Mouse (Mus musculus) layer of hippocampus, adult 18-20 months (tissue): ENCODE measurements around the gene Ufl1. TPM values are rescaled to one million over a fixed set of nuclear protein-coding genes. Genes with fewer than 3 reads are reported as not detected.
A peak's percentile ranks its signal among the peaks of the same experiment; 100 is the strongest.
"Not testable (repeated sequence)": the region's sequence is repeated elsewhere in the genome, so short reads cannot be mapped to it uniquely, and the experiment has no call there.

Experiments used
- DNase-seq, 2 experiments: peaks; one replicate each; pipeline ENCODE4 v3.0.0; 2022; ENCODE audit warnings: low spot score in 2 of 2
- long read RNA-seq: library from polyadenylated mRNA; stranded (forward); transcript quantifications from one replicate; pipeline ENCODE4 v2.0.0, GENCODE M21; 2021
- total RNA-seq, 2 experiments: library from RNA; stranded (reverse); gene quantifications; 2 replicates each; pipeline ENCODE4 v1.2.3; 2021

The Ufl1 gene
- total RNA-seq = 10 to 100 TPM; 27.1 to 32.5 TPM
- long read RNA-seq, full-length matches to known transcripts = 28 of 51 reads
- long read RNA-seq, partial matches to known transcripts = 7 of 51 reads
- long read RNA-seq, other reads (novel, unspliced or antisense) = 16 of 51 reads

- peak; percentile 96 to 98 for DNase-seq
Observed at GRCm38 (mm10) chr4:25281671-25282038, at the start of gene Ufl1. Gene Ufl1 (minus strand): TSS chr4:25281821.

DNA sequence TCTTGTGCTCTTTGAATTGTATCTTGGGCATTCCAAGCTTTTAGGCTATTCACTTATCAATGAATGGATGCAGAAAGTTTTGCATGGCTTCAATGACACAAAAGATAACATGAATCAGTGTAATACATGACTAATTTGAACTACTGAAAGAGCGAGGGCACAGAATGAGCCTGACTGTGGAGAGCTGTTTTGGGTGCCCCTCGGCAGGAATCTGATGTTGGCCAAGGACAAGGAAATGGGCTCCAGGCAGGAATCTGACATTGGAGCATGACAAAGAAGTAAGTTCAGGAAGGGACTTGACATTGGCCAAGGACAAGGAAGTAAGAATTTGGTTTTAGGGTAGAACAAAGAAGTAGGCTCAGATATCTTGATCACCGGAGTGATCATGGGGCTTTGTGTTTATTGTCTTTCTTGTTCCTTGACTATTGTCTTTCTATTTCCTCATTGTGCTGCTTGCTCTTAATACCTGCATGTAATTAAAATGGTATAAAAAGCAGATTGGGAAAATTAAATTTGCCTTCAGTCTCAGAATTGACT is 44.1 kb upstream of the Ufl1 start:
- DNase-seq = no peak

- no peak for DNase-seq
Observed at GRCm38 (mm10) chr4:25322631-25323178, 41.1 kb upstream of the Ufl1 start.

DNA sequence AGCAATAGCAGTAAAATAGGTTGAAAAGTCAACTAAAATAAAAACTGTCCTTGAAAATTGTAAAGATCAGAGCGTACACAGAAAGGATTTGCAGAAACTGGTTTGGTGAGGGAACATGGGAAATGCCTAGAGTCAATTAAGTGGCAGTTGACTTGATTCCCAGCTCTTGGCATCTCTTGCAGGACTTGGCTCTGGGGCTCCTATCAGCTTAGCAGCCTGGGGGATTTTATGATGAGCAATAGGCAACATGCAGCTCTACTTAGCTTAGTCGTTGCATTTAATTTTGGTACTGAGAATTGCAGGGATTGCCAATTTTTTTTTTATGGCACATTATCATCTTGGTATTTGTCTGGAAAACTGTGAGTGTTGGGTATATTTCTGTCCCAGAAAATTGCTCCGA is 32.1 kb upstream of the Ufl1 start:
- DNase-seq = peak in 1 of 2 experiments; percentile 17

DNA sequence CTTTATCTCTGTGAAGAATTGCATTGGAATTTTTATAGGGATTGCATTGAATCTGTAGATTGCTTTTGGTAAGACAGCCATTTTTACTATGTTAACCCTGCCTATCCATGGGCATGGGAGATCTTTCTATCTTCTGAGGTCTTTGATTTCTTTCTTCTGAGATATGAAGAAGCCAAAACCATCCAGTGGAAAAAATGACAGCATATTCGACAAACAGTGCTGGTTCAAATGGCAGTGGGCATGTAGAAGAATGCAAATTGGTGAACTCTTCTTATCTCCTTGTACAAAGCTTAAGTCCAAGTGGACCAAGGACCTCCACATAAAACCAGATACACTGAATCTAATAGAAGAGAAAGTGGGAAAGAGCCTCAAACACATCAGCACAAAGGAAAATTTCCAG is 3.4 kb upstream of the Ufl1 start:
- DNase-seq = not testable (repeated sequence)

DNA sequence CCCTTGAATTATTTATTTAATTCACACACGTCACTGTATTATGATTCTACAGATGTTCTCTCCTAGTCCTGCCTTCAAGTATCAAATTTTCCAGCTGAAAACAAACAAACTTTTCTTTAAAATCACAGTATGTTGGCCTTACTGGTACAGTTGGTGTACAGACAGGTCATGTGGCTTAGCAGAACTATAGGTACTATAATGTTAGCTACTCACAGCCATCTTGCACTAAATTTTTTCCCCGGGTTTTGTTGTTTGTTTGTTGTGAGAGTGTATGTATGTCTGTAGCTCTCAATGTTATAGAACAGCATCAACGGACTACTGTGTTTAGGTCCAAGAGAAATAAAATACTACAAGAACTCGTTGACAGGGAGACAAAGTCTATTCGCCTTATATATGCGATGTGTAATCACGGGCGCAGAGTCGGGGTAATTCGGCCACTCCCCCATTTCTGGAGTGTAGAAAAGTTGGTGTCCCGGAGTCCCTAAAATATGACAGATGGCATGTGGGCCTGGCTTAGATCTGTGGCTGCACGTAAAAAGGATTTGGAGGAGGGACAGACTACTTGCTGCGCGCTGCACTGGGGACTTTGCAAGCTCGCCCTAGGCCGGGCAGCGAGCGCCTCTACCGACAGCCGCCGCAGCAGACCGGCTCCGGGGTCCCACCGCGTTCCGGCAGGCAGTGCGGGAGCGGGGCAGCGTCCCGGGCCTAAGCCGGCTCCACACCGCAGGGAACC is 517 bp downstream of the Ufl1 start:
- DNase-seq = no peak

DNA sequence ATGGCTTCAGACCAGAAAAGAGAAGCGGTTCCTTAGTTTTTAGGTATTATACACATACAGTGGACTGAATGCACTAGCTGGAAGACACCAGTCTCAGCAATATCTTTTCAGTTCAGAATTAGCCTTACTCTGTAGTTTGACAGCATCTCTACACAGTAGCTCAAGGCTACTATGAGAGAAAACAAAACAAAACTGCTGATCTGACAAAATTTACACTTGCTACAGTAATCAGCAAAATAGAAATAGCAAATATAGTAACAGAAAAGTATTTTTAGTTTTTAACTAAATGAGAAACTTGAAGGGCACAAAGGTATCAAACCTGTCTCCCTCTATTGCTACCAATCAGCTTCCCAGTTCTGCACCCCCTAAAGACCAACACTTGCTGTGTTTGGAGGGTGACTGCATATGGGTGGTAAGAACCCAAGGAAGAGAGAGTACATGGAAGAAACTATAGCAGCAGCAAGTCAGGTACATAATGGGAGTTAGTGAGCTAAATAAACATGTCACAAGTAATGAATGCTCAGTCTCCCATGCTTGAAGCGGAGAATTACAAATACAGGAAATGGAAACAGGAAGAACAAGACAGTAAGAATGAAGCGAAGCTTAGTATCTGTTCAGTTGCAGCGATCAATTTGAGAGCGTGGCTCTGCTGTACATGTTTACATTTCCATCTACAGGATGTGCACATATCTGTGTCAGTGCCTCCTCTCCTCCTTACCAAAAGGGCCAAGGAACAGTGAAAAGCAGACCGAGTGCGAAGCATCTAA is 8.6 kb downstream of the Ufl1 start:
- DNase-seq = no peak

GRCm38 (mm10) chr4:25271926-25272325 is 9.7 kb downstream of the Ufl1 start:
- DNase-seq = no peak

GRCm38 (mm10) chr4:25267144-25267543 is 14.5 kb downstream of the Ufl1 start:
- no peak for DNase-seq

DNA sequence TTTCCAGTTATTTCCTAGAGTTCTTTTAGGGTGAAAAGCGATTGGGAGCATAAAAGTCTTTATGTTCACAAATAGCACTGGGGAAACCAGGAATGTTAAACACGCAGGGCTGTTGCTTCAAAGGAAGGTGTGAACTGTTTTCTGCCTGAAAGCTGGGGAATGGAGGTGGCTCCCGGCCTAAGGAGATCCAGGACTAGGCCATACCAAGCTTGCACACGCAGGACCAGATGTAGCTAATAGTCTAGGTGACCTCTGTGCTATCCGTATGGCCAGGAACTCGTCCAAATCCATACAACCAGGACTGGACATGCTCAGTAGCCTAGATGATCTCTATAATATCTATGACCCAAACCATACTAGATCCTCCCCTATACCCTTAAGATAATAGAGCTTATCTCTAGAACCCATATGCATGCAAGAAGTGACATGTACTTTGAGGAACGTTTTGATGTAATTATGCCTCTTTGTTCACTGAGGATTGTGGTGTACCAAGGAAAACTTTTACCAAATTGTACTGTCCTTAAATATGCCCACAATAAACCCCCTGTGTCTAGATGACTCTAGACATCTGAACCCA is 23.7 kb downstream of the Ufl1 start:
- no peak for DNase-seq

- no peak for DNase-seq
Observed at GRCm38 (mm10) chr4:25242776-25243175, 38.8 kb downstream of the Ufl1 start, which contains the start of gene Fhl5. Gene Fhl5 (minus strand): TSS chr4:25242876.

DNA sequence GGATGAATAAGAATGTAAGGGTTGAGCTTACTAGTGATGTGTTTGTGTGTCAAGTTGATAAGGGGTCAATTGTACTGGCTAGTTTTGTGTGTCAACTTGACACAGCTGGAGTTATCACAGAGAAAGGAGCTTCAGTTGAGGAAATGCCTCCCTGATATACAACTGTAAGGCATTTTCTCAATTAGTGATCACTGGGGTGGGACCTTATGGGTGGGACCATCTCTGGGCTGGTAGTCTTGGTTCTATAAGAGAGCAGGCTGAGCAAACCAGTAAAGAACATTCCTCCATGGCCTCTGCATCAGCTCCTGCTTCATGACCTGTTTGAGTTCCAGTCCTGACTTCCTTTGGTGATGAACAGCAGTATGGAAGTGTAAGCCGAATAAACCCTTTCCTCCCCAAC is 46.0 kb downstream of the Ufl1 start:
- not testable (repeated sequence) for DNase-seq

DNA sequence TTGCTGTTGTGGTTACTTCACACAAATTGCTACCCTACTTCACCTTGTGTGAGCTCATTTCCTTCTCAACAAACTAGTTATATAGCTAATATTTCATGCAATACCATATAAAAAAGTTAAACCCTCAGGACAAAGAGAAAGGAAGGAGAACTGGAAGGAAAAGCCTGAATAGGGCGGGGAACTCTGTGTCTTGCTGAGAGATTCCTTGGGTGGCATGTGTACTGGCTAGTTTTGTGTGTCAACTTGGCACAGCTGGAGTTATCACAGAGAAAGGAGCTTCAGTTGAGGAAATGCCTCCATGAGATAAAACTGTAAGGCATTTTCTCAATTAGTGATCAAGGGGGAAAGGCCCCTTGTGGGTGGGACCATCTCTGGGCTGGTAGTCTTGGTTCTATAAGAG is 47.9 kb downstream of the Ufl1 start:
- DNase-seq = not testable (repeated sequence)

DNA sequence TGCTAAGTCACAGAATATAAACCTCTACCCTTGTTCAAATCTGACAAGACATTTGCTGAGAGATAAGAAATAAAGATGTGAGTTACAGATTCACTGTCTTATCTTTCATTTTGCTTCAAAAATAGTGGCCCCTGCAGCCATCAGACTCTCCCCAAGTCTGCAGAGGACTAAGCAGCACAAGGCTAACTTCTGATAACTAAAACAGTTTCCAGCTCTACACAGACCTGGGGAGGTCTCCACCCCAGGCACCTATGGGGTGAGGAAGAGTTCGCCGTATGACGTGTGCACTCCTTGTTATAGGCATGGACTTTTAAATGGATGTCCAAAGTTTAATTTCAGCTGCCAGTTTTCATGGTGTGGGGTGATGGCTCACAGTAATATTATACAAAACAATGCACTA is 49.1 kb downstream of the Ufl1 start:
- DNase-seq = no peak

GRCm38 (mm10) chr4:25227527-25227926 is 54.1 kb downstream of the Ufl1 start:
- no peak for DNase-seq

- no peak for DNase-seq
Observed at GRCm38 (mm10) chr4:25221927-25222326, 59.7 kb downstream of the Ufl1 start.

- no peak for DNase-seq
Observed at GRCm38 (mm10) chr4:25213451-25213850, 68.2 kb downstream of the Ufl1 start.

DNA sequence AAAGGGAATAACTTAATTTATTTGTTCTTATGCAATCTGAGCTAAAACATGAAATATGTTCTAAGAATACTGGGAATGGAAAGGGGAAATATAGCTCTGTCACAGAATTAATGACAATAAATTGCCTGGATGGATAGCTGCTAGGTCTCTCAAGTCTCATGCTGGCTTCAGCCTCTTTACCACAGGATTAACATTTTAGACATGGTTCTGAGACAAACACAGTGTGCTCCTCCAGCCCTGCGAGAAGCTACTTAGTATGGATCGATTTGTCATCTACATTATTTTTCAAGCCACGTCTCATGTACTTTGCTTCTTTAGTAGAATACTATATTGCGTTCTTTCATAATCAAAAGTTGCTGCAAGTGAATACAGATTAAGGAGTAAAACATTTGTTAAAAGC is 75.5 kb downstream of the Ufl1 start:
- DNase-seq = no peak
